Mouse (Mus musculus): ENCODE results near the gene App. TPM values are rescaled to one million over a fixed set of nuclear protein-coding genes. Genes with fewer than 3 reads are reported as not detected.

Gene App
- total and polyA plus RNA-seq, 3 experiments = 90.6 to 142 (median 141) TPM

- 77% methylated on average over 3 of the region's 3 CpGs for WGBS
- Histone ChIP-seq H3K79me2 (replicated peaks; ENCODE audit: control insufficient read depth, insufficient read depth, low read length) (no peaks in the 10 kb centered on the region), H3K27ac (no peak overlapping the region), H3K4me1 (ENCODE audit: control insufficient read depth, insufficient read depth, low read length) (peaks cover 2% of the 10 kb centered on the region), H3K9ac (ENCODE audit: low read depth, low read length) (no peak overlapping the region), H3K27me3 (ENCODE audit: control insufficient read depth, insufficient read depth, low read length) (no peaks in the 10 kb centered on the region), H3K36me3 (ENCODE audit: control insufficient read depth, insufficient read depth, low read length) (no peaks in the 10 kb centered on the region), H3K4me3 (no peak overlapping the region)
- TF ChIP-seq EP300 (IDR thresholded peaks at IDR 0.05; ENCODE audit: insufficient read depth, low read depth, low read length) = no peak
- TF ChIP-seq CTCF (IDR thresholded peaks at IDR 0.05) = no peak
- no peak for TF ChIP-seq POLR2A (IDR thresholded peaks at IDR 0.05; ENCODE audit: insufficient read depth, low read depth, low read length)
- no peak for DNase-seq
- intact Hi-C loops (cut with DNase I) = no loop called here
These were observed 7.1 kb upstream of the App start for GRCm38 (mm10) chr16:85180710-85181109.

- Histone ChIP-seq H3K4me1 (ENCODE audit: control insufficient read depth, insufficient read depth, low read length) (peaks cover 2% of the 10 kb centered on the region), H3K79me2 (replicated peaks; ENCODE audit: control insufficient read depth, insufficient read depth, low read length) (0 out of 2 replicates have a peak, but pooled peaks cover 1% of the 10 kb centered on the region), H3K27me3 (ENCODE audit: control insufficient read depth, insufficient read depth, low read length) (no peaks in the 10 kb centered on the region), H3K27ac (peak overlapping the region; percentile 38), H3K4me3 (no peak overlapping the region), H3K9ac (ENCODE audit: low read depth, low read length) (no peak overlapping the region), H3K36me3 (ENCODE audit: control insufficient read depth, insufficient read depth, low read length) (no peaks in the 10 kb centered on the region; the same call in 1 of the 2 replicates)
- intact Hi-C loops (cut with DNase I) = loop anchor here (5.0 to 10.0 kb wide), 2 partner anchors 204 to 368 kb away; no protein-coding TSS in a partner anchor
- peak in 1 of 2 experiments; percentile 28 for DNase-seq
- TF ChIP-seq CTCF (IDR thresholded peaks at IDR 0.05) (no peak), EP300 (IDR thresholded peaks at IDR 0.05; ENCODE audit: insufficient read depth, low read depth, low read length) (0 out of 2 replicates have a peak, but pooled peaks have one; percentile 17)
- 7% methylated on average over 3 of the region's 3 CpGs for WGBS
These were observed 3.1 kb upstream of the App start for GRCm38 (mm10) chr16:85176666-85177065.

- TF ChIP-seq CTCF (IDR thresholded peaks at IDR 0.05) (peak; percentile 29), EP300 (IDR thresholded peaks at IDR 0.05; ENCODE audit: insufficient read depth, low read depth, low read length) (no peak; the same call in 1 of the 2 replicates)
- DNase-seq = peak; percentile 76 to 81
- Histone ChIP-seq H3K9ac (ENCODE audit: low read depth, low read length) (peak overlapping the region; percentile 91), H3K4me1 (ENCODE audit: control insufficient read depth, insufficient read depth, low read length) (peaks cover 16% of the 10 kb centered on the region), H3K79me2 (replicated peaks; ENCODE audit: control insufficient read depth, insufficient read depth, low read length) (peaks cover 4% of the 10 kb centered on the region; the same call in 1 of the 2 replicates), H3K36me3 (ENCODE audit: control insufficient read depth, insufficient read depth, low read length) (peaks cover 12% of the 10 kb centered on the region), H3K27me3 (ENCODE audit: control insufficient read depth, insufficient read depth, low read length) (no peaks in the 10 kb centered on the region), H3K4me3 (peak overlapping the region; percentile 96), H3K27ac (peak overlapping the region; percentile 86)
- intact Hi-C loops (cut with DNase I) = loop anchor here (1.0 to 10.0 kb wide), 6 partner anchors 24 to 505 kb away; no protein-coding TSS in a partner anchor
- WGBS = 1% methylated on average over 68 of the region's 68 CpGs
These were observed 794 bp downstream of the App start for GRCm38 (mm10) chr16:85172571-85173372.

GRCm38 (mm10) chr16:85171976-85172570 lies 1.5 kb downstream of the App start:
- peak; percentile 26 to 42 for DNase-seq
- peaks cover 5% of the 10 kb centered on the region; the same call in 1 of the 2 replicates for H3K79me2 ChIP-seq (replicated peaks; ENCODE audit: control insufficient read depth, insufficient read depth, low read length)
- WGBS = 6% methylated on average over 10 of the region's 10 CpGs
- peaks cover 12% of the 10 kb centered on the region for H3K36me3 ChIP-seq (ENCODE audit: control insufficient read depth, insufficient read depth, low read length)
- peak overlapping the region; percentile 91 for H3K9ac ChIP-seq (ENCODE audit: low read depth, low read length)
- intact Hi-C loops (cut with DNase I) = loop anchor here (1.0 to 10.0 kb wide), 5 partner anchors 23 to 505 kb away; no protein-coding TSS in a partner anchor
- H3K27ac ChIP-seq = peak overlapping the region; percentile 86
- peaks cover 15% of the 10 kb centered on the region for H3K4me1 ChIP-seq (ENCODE audit: control insufficient read depth, insufficient read depth, low read length)
- H3K4me3 ChIP-seq = peak overlapping the region; percentile 96
- TF ChIP-seq POLR2A (IDR thresholded peaks at IDR 0.05; ENCODE audit: insufficient read depth, low read depth, low read length) = no peak
- peak; percentile 58 for TF ChIP-seq CTCF (IDR thresholded peaks at IDR 0.05)
- H3K27me3 ChIP-seq (ENCODE audit: control insufficient read depth, insufficient read depth, low read length) = no peaks in the 10 kb centered on the region

GRCm38 (mm10) chr16:85170826-85171510 lies 2.6 kb downstream of the App start:
- TF ChIP-seq POLR2A (IDR thresholded peaks at IDR 0.05; ENCODE audit: insufficient read depth, low read depth, low read length) (no peak), EP300 (IDR thresholded peaks at IDR 0.05; ENCODE audit: insufficient read depth, low read depth, low read length) (no peak)
- H3K27ac ChIP-seq = peak overlapping the region; percentile 18
- H3K4me1 ChIP-seq (ENCODE audit: control insufficient read depth, insufficient read depth, low read length) = peaks cover 16% of the 10 kb centered on the region
- no peak overlapping the region for H3K4me3 ChIP-seq
- 37% methylated on average over 19 of the region's 19 CpGs for WGBS
- DNase-seq = peak in 1 of 2 experiments; percentile 27
- peaks cover 15% of the 10 kb centered on the region for H3K36me3 ChIP-seq (ENCODE audit: control insufficient read depth, insufficient read depth, low read length)
- H3K27me3 ChIP-seq (ENCODE audit: control insufficient read depth, insufficient read depth, low read length) = no peaks in the 10 kb centered on the region
- peaks cover 7% of the 10 kb centered on the region; the same call in 1 of the 2 replicates for H3K79me2 ChIP-seq (replicated peaks; ENCODE audit: control insufficient read depth, insufficient read depth, low read length)
- intact Hi-C loops (cut with DNase I) = loop anchor here (5.0 to 10.0 kb wide), 2 partner anchors 374 to 506 kb away; no protein-coding TSS in a partner anchor
- H3K9ac ChIP-seq (ENCODE audit: low read depth, low read length) = peak overlapping the region; percentile 56

Data from heart, adult 2 months (tissue).